28 mouse cellular contexts compared by ENCODE assay signal in genomic region chr6:61206042-61206441, GRCm38 (mm10). TPM values are rescaled to one million over a fixed set of nuclear protein-coding genes. Genes with fewer than 3 reads are reported as not detected.
DNase-seq lines count a peak whose midpoint lies in the region; ATAC-seq and TF ChIP-seq lines count a peak whose summit lies in the region.
"Had no signal": no experiment of that assay in that cellular context is flagged by ENCODE, and none has a peak within 500 bp of the region (broad histone marks: within the 10 kb centered on the region; RNA-seq: fewer than 3 reads in every experiment).

No protein-coding gene starts in this region.

- DNase-seq in kidney, adult 9 months: peak; percentile 39
- DNase-seq in kidney, postnatal 14 days: no peak
- DNase-seq in retina, embryonic 14.5 days (ENCODE audit: low spot score): peak; percentile 10
- DNase-seq in retina, postnatal 1 day: no peak
- DNase-seq in cerebellum, adult 9-10 months: no peak
- DNase-seq: adrenal gland, adult 8-10 months; adrenal gland, postnatal 14 days; adrenal gland, postnatal 36 days; B cell, adult 2 months; cerebellum, adult 11-12 months; cerebellum, adult 2 months; cerebellum, adult 9-11 months; cerebellum, postnatal 14 days; cerebellum, postnatal 36 days; embryo, embryonic 11 days; forebrain, postnatal 0 days had no signal

- 19% methylated on average over 1 of the region's 1 CpGs for WGBS in kidney, embryonic 16.5 days
- WGBS in kidney, embryonic 14.5 days: 14% methylated on average over 1 of the region's 1 CpGs

- no peaks in the 10 kb centered on the region for H3K9me3 ChIP-seq in kidney, embryonic 16.5 days (ENCODE audit: low read length)
- no peaks in the 10 kb centered on the region for H3K9me3 ChIP-seq in kidney, embryonic 14.5 days (ENCODE audit: control insufficient read depth, low read length)
- H3K9me3 ChIP-seq: embryonic facial prominence, embryonic 13.5 days; embryonic facial prominence, embryonic 15.5 days; forebrain, embryonic 13.5 days; forebrain, embryonic 15.5 days; G1E had no signal

- no peak overlapping the region for H3K4me2 ChIP-seq in kidney, embryonic 16.5 days (replicated peaks; ENCODE audit: low read depth, low read length)
- H3K4me2 ChIP-seq in kidney, embryonic 14.5 days (replicated peaks; ENCODE audit: low read depth, low read length): no peak overlapping the region
- H3K4me2 ChIP-seq: embryonic facial prominence, embryonic 13.5 days; embryonic facial prominence, embryonic 15.5 days; forebrain, embryonic 13.5 days; forebrain, embryonic 15.5 days had no signal

- no peak overlapping the region for H3K27ac ChIP-seq in kidney, embryonic 16.5 days (ENCODE audit: low read length)
- no peak overlapping the region for H3K27ac ChIP-seq in kidney, embryonic 14.5 days (ENCODE audit: low read depth, low read length)
- H3K27ac ChIP-seq in embryonic fibroblast, embryonic 13.5 days (ENCODE audit: insufficient read depth, low read length): 0 out of 2 replicates have a peak overlapping the region, but pooled peaks have one; percentile 40
- H3K27ac ChIP-seq: embryonic facial prominence, embryonic 13.5 days; embryonic facial prominence, embryonic 15.5 days; forebrain, embryonic 13.5 days; forebrain, embryonic 15.5 days had no signal

- no peak for TF ChIP-seq CTCF in embryonic fibroblast, embryonic 13.5 days (IDR thresholded peaks at IDR 0.05; ENCODE audit: borderline replicate concordance, insufficient read depth, low read length)

- ATAC-seq in kidney, embryonic 16.5 days (ENCODE audit: low FRiP score, low TSS enrichment): peak; percentile 54
- no peak for ATAC-seq in kidney, embryonic 14.5 days (ENCODE audit: low FRiP score, low TSS enrichment)
- ATAC-seq: activated CD4-positive, CD25-positive, alpha-beta regulatory T cell, adult 4 months; CD4-positive, CD25-positive, alpha-beta regulatory T cell, adult 4 months; forebrain, embryonic 13.5 days; forebrain, embryonic 15.5 days; forebrain, postnatal 0 days; Patski had no signal

- H3K9ac ChIP-seq in kidney, embryonic 16.5 days (replicated peaks; ENCODE audit: low read length): no peak overlapping the region
- H3K9ac ChIP-seq in kidney, embryonic 14.5 days (ENCODE audit: low read depth, low read length): no peak overlapping the region
- H3K9ac ChIP-seq: embryonic facial prominence, embryonic 13.5 days; embryonic facial prominence, embryonic 15.5 days; forebrain, embryonic 13.5 days; forebrain, embryonic 15.5 days; forebrain, postnatal 0 days had no signal

- no peak for TF ChIP-seq POLR2A in embryonic fibroblast, embryonic 13.5 days (IDR thresholded peaks at IDR 0.05; ENCODE audit: low read depth, low read length)

- H3K4me3 ChIP-seq in kidney, embryonic 16.5 days (ENCODE audit: low read length): no peak overlapping the region
- no peak overlapping the region for H3K4me3 ChIP-seq in kidney, embryonic 14.5 days (ENCODE audit: low read length)
- no peak overlapping the region for H3K4me3 ChIP-seq in embryonic fibroblast, embryonic 13.5 days (ENCODE audit: insufficient read depth, low read length)
- H3K4me3 ChIP-seq: embryonic facial prominence, embryonic 13.5 days; embryonic facial prominence, embryonic 15.5 days; forebrain, embryonic 13.5 days; forebrain, embryonic 15.5 days had no signal

- H3K36me3 ChIP-seq in kidney, embryonic 16.5 days (ENCODE audit: insufficient read depth, low read length): no peaks in the 10 kb centered on the region
- no peaks in the 10 kb centered on the region for H3K36me3 ChIP-seq in kidney, embryonic 14.5 days (ENCODE audit: control insufficient read depth, insufficient read depth, low read length)
- H3K36me3 ChIP-seq: embryonic facial prominence, embryonic 13.5 days; embryonic facial prominence, embryonic 15.5 days; forebrain, embryonic 15.5 days; G1E had no signal

- H3K4me1 ChIP-seq in kidney, embryonic 16.5 days (ENCODE audit: insufficient read depth, low read length): peaks cover 17% of the 10 kb centered on the region
- H3K4me1 ChIP-seq in kidney, embryonic 14.5 days (ENCODE audit: control insufficient read depth, insufficient read depth, low read length): peaks cover 7% of the 10 kb centered on the region; the same call in 1 of the 2 replicates
- peaks cover 3% of the 10 kb centered on the region for H3K4me1 ChIP-seq in embryonic fibroblast, embryonic 13.5 days (ENCODE audit: control insufficient read depth, insufficient read depth, low read length)
- H3K4me1 ChIP-seq: embryonic facial prominence, embryonic 13.5 days; embryonic facial prominence, embryonic 15.5 days had no signal

- no peaks in the 10 kb centered on the region for H3K27me3 ChIP-seq in kidney, embryonic 16.5 days (ENCODE audit: insufficient read depth, low read length)
- no peaks in the 10 kb centered on the region for H3K27me3 ChIP-seq in kidney, embryonic 14.5 days (ENCODE audit: control insufficient read depth, insufficient read depth, low read length)
- H3K27me3 ChIP-seq: CH12.LX; embryonic facial prominence, embryonic 13.5 days; embryonic facial prominence, embryonic 15.5 days; forebrain, embryonic 13.5 days; forebrain, embryonic 15.5 days; Patski had no signal

RNA-seq across cellular contexts. Expression of gene Ccser1, which starts 25.9 kb away (rescaled TPM):
- 17.4 and 19.5 TPM in 2 replicates for polyA plus RNA-seq in kidney, embryonic 16.5 days (2015; fragmentation: Nextera tagmentation; extraction: Ambion mirVana)
- polyA plus RNA-seq in kidney, embryonic 14.5 days (2014; fragmentation: Nextera tagmentation; extraction: Ambion mirVana): 12.0 and 16.2 TPM in 2 replicates
- 1.3 and 5.3 TPM in 2 replicates for polyA plus RNA-seq in embryonic fibroblast, embryonic 13.5 days (2011; ENCODE audit: insufficient read length, low read depth, missing spikeins)
- polyA plus RNA-seq: G1E had no signal

Comparison
In these comparisons a context has a peak if more than half of its experiments do, and no peak if none do; other contexts are left out.
1. DNase-seq: peak in kidney, adult 9 months (single experiment) and retina, embryonic 14.5 days (single experiment); none in kidney, postnatal 14 days (single experiment), retina, postnatal 1 day (single experiment) and cerebellum, adult 9-10 months (single experiment).